In genomic region chr8:4516162-4516561, GRCm38 (mm10) we compare ENCODE assay signal across 8 mouse cellular contexts. TPM values are rescaled to one million over a fixed set of nuclear protein-coding genes. Genes with fewer than 3 reads are reported as not detected.
DNase-seq lines count a peak whose midpoint lies in the region; ATAC-seq and TF ChIP-seq lines count a peak whose summit lies in the region.

No protein-coding gene starts in this region.

- no peak overlapping the region for H3K27ac ChIP-seq in left cerebral cortex, adult 2 months
- H3K27ac ChIP-seq in limb, embryonic 13.5 days: no peak overlapping the region

- H3K4me2 ChIP-seq in limb, embryonic 13.5 days (replicated peaks): no peak overlapping the region

- intact Hi-C loops in left cerebral cortex, adult 2 months (cut with DNase I): loop anchor here (1.0 to 10.0 kb wide), 2 partner anchors 103 to 351 kb away; partner anchors contain the start of gene Evi5l

- peak; percentile 66 for TF ChIP-seq CTCF in left cerebral cortex, adult 2 months (IDR thresholded peaks at IDR 0.05)

- H3K27me3 ChIP-seq in limb, embryonic 13.5 days: no peaks in the 10 kb centered on the region

- H3K4me1 ChIP-seq in limb, embryonic 13.5 days: peaks cover 12% of the 10 kb centered on the region

- no peaks in the 10 kb centered on the region for H3K9me3 ChIP-seq in limb, embryonic 13.5 days

- H3K4me3 ChIP-seq in left cerebral cortex, adult 2 months: no peak overlapping the region
- no peak overlapping the region for H3K4me3 ChIP-seq in limb, embryonic 13.5 days

- H3K36me3 ChIP-seq in limb, embryonic 13.5 days: peaks cover 29% of the 10 kb centered on the region

- no peak overlapping the region for H3K9ac ChIP-seq in limb, embryonic 13.5 days

- peak; percentile 24 to 32 for DNase-seq in left cerebral cortex, adult 2 months (ENCODE audit: extremely low spot score in 1 of 2, low spot score in 2 of 2)
- no peak for DNase-seq in left cerebral cortex, adult 8-10 months (ENCODE audit: low spot score in 2 of 2)
- peak; percentile 78 for DNase-seq in MN1 (ENCODE audit: low spot score)
- peak; percentile 57 to 61 for DNase-seq in cerebellum, adult 18-20 months
- peak; percentile 57 for DNase-seq in retina, embryonic 14.5 days (ENCODE audit: low spot score)
- DNase-seq in layer of hippocampus, adult 18-20 months (ENCODE audit: low spot score in 2 of 2): no peak

- WGBS in limb, embryonic 13.5 days: 82% methylated on average over 2 of the region's 2 CpGs

- ATAC-seq in hematopoietic stem cell, adult 5-6 weeks (replicated peaks in 1 of 2; ENCODE audit: insufficient read depth in 1 of 2, low FRiP score in 2 of 2, low TSS enrichment in 1 of 2, low read depth in 1 of 2, poor library complexity in 2 of 2, severe bottlenecking in 2 of 2): peak; percentile 57 to 77; a peak in 2 of 4 replicates
- peak; percentile 28; the same call in 1 of the 2 replicates for ATAC-seq in limb, embryonic 13.5 days (ENCODE audit: low FRiP score, low read depth)

RNA-seq across cellular contexts. Expression of gene Cers4, which starts 23.3 kb away (rescaled TPM):
- 10 to 100 TPM; 46.5 to 52.4 TPM for total RNA-seq in left cerebral cortex, adult 2 months (2021)
- total RNA-seq in left cerebral cortex, adult 8-10 months (2022): 10 to 100 TPM; 45.5 to 47.0 (median 46.5) TPM
- 13.3 and 18.8 TPM in 2 replicates for total RNA-seq in hematopoietic stem cell, adult 5-6 weeks (2017)
- polyA plus RNA-seq in limb, embryonic 13.5 days (2015; fragmentation: Nextera tagmentation; extraction: Ambion mirVana): 15.0 and 16.0 TPM in 2 replicates
- total RNA-seq in layer of hippocampus, adult 18-20 months (2021): 10 to 100 TPM; 42.6 to 44.2 TPM

Comparison
In these comparisons a context has a peak if more than half of its experiments do, and no peak if none do; other contexts are left out.
1. DNase-seq: peak in left cerebral cortex, adult 2 months (2 of 2), MN1 (single experiment), cerebellum, adult 18-20 months (2 of 2) and retina, embryonic 14.5 days (single experiment); none in left cerebral cortex, adult 8-10 months (0 of 2) and layer of hippocampus, adult 18-20 months (0 of 2).